Mouse (Mus musculus) megakaryocyte, embryonic 14.5 days (primary cell): ENCODE data around the gene Nicn1.

Experiments used
- FLI1 ChIP-seq: IDR thresholded peaks from 2 replicates; pipeline ENCODE4 v1.6.1; 2012; ENCODE audit warnings: low read length, inconsistent platforms, mixed read lengths
- GATA1 ChIP-seq: IDR thresholded peaks from 3 replicates; pipeline ENCODE4 v1.6.1; 2012; ENCODE audit warnings: mixed read lengths, low read length, inconsistent platforms, borderline replicate concordance

DNA sequence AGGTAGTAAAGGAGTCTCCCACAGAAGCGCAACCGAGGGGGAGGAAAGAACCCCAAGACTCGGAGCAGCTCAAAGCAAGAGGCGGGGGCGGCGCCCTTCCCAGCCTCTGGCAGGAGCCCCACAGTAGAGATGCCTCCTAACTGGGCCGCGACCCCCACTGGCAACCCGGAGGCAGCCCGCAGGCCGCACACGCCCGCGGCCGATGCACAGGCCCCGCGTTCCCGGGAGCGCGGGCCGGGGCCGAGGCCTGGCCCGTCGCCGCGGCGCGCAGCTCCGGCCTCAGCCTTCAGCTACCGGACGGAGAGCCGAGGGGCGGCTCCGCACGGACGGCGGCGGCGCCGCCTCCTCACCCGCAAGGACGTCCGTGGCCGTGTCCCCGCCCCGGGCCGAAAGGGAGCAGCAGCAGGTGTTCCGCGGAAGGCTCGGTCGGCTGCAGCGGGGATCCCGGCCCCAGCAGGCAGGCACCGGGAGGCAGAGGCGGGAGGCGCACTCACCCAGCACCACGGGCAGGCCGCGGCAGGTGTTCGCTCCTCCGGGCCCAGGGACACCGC, 27.0 kb upstream of the Nicn1 start:
- TF ChIP-seq GATA1 = no peak
- TF ChIP-seq FLI1 = no peak
